In the genomic region with DNA sequence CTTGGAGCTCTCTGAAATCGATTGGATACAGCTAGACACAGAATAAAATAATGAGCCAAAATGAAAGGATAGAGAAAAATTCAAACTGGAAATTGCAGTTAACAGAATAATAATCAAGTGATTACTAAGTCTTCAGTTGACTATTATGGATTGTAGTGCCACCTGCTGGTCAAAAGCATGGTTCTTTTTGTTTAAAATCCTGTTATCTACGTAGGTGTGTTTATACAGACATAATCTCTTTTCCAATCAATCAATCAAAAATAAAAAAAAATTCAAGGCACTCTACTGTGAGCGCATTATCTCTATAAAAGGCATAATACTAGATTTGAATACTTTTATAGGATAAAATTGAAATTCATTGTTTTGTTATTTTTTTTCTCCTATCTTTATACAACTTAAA, we compare ENCODE assay signal across 10 mouse cellular contexts. TPM values are rescaled to one million over a fixed set of nuclear protein-coding genes. Genes with fewer than 3 reads are reported as not detected.
DNase-seq lines count a peak whose midpoint lies in the region; ATAC-seq lines count a peak whose summit lies in the region.
"Had no signal": no experiment of that assay in that cellular context is flagged by ENCODE, and none has a peak within 500 bp of the region (broad histone marks: within the 10 kb centered on the region; RNA-seq: fewer than 3 reads in every experiment).

No protein-coding gene starts in this region.

- intact Hi-C loops in gastrocnemius, postnatal 14 days (cut with DNase I; ENCODE audit: low total_unique reads) = no loop called here

- ATAC-seq in limb, embryonic 11.5 days (ENCODE audit: insufficient number of reproducible peaks, low FRiP score, low TSS enrichment, low read depth) = no peak
- ATAC-seq in neural tube, embryonic 12.5 days (ENCODE audit: low FRiP score, low read depth) = peak; percentile 41

- no peaks in the 10 kb centered on the region for H3K36me3 ChIP-seq in limb, embryonic 11.5 days (ENCODE audit: control insufficient read depth, insufficient read depth, low read length)
- no peaks in the 10 kb centered on the region for H3K36me3 ChIP-seq in limb, embryonic 10.5 days
- no peaks in the 10 kb centered on the region for H3K36me3 ChIP-seq in neural tube, embryonic 12.5 days

- 31% methylated on average over 3 of the region's 3 CpGs for WGBS in limb, embryonic 11.5 days
- WGBS in limb, embryonic 10.5 days = 30% methylated on average over 3 of the region's 3 CpGs
- 28% methylated on average over 3 of the region's 3 CpGs for WGBS in neural tube, embryonic 12.5 days

- no peak overlapping the region for H3K27ac ChIP-seq in limb, embryonic 11.5 days (replicated peaks; ENCODE audit: low read depth, low read length)
- no peak overlapping the region for H3K27ac ChIP-seq in limb, embryonic 10.5 days
- H3K27ac ChIP-seq in neural tube, embryonic 12.5 days = no peak overlapping the region
- H3K27ac ChIP-seq: macrophage had no signal

- no peak overlapping the region for H3K9ac ChIP-seq in limb, embryonic 11.5 days (ENCODE audit: low read length)
- H3K9ac ChIP-seq in neural tube, embryonic 12.5 days = no peak overlapping the region

- no peaks in the 10 kb centered on the region for H3K9me3 ChIP-seq in limb, embryonic 11.5 days (ENCODE audit: control insufficient read depth, low read length)
- no peaks in the 10 kb centered on the region for H3K9me3 ChIP-seq in limb, embryonic 10.5 days (replicated peaks)
- H3K9me3 ChIP-seq in neural tube, embryonic 12.5 days = no peaks in the 10 kb centered on the region

- no peak overlapping the region for H3K4me2 ChIP-seq in limb, embryonic 11.5 days (ENCODE audit: low read depth, severe bottlenecking)
- no peak overlapping the region for H3K4me2 ChIP-seq in neural tube, embryonic 12.5 days (replicated peaks)

- no peak overlapping the region for H3K4me3 ChIP-seq in limb, embryonic 11.5 days (ENCODE audit: low read depth, low read length)
- H3K4me3 ChIP-seq in limb, embryonic 10.5 days = no peak overlapping the region
- no peak overlapping the region for H3K4me3 ChIP-seq in neural tube, embryonic 12.5 days

- H3K27me3 ChIP-seq in limb, embryonic 11.5 days (ENCODE audit: control insufficient read depth, insufficient read depth, low read length) = no peaks in the 10 kb centered on the region
- H3K27me3 ChIP-seq in limb, embryonic 10.5 days (ENCODE audit: low read depth, poor library complexity, severe bottlenecking) = no peaks in the 10 kb centered on the region
- no peaks in the 10 kb centered on the region for H3K27me3 ChIP-seq in neural tube, embryonic 12.5 days (replicated peaks)

- peak; percentile 1 for DNase-seq in adrenal gland, adult 2 months
- no peak for DNase-seq in adrenal gland, postnatal 25 days
- DNase-seq in limb, embryonic 11.5 days (ENCODE audit: low spot score) = peak; percentile 41
- no peak for DNase-seq in limb, embryonic 10.5 days (ENCODE audit: low spot score)
- DNase-seq in cerebellum, postnatal 10 days = peak; percentile 73 to 81
- DNase-seq in layer of hippocampus, adult 18-20 months (ENCODE audit: low spot score in 2 of 2) = peak; percentile 9 to 75
- DNase-seq in gastrocnemius, postnatal 14 days = no peak

- H3K4me1 ChIP-seq in limb, embryonic 11.5 days (ENCODE audit: control insufficient read depth, insufficient read depth, low read length) = no peaks in the 10 kb centered on the region
- no peaks in the 10 kb centered on the region for H3K4me1 ChIP-seq in limb, embryonic 10.5 days
- no peaks in the 10 kb centered on the region for H3K4me1 ChIP-seq in neural tube, embryonic 12.5 days

RNA-seq across cellular contexts. Expression of a gene that starts 33.5 kb away (rescaled TPM):
- total RNA-seq in adrenal gland, adult 2 months (2021) = under 1 TPM in 1 of 2 experiments, not detected in 1; 0.38 TPM
- 1.4 TPM in 2 replicates for polyA plus RNA-seq in adrenal gland, adult 2 months (2012; rRNA removed)
- 0.58 TPM in 1 of 2 replicates, not detected in the other for total RNA-seq in adrenal gland, postnatal 25 days (2021)
- 13.9 and 15.1 TPM in 2 replicates for polyA plus RNA-seq in limb, embryonic 11.5 days (2014; fragmentation: Nextera tagmentation; extraction: Ambion mirVana)
- polyA plus RNA-seq in limb, embryonic 10.5 days (2016; fragmentation: Nextera tagmentation; extraction: Ambion mirVana) = 3.7 and 12.4 TPM in 2 replicates
- total RNA-seq in layer of hippocampus, adult 18-20 months (2021) = 10 to 100 TPM; 50.7 to 64.0 TPM
- polyA plus RNA-seq in neural tube, embryonic 12.5 days (2016; fragmentation: Nextera tagmentation; extraction: Ambion mirVana) = 126 and 134 TPM in 2 replicates
- 1 to 10 TPM in 1 of 2 experiments, under 1 TPM in 1; 0.35 to 1.1 TPM for total RNA-seq in gastrocnemius, postnatal 14 days (2021)
- polyA plus RNA-seq: C2C12, macrophage had no signal

Comparison
In these comparisons a context has a peak if more than half of its experiments do, and no peak if none do; other contexts are left out.
1. DNase-seq: peak in adrenal gland, adult 2 months (single experiment), limb, embryonic 11.5 days (single experiment), cerebellum, postnatal 10 days (2 of 2) and layer of hippocampus, adult 18-20 months (2 of 2); none in adrenal gland, postnatal 25 days (single experiment), limb, embryonic 10.5 days (single experiment) and gastrocnemius, postnatal 14 days (single experiment).
2. RNA of a gene that starts 33.5 kb away (total RNA-seq): 50.7 to 64.0 TPM in layer of hippocampus, adult 18-20 months; 0.35 to 1.1 TPM in gastrocnemius, postnatal 14 days, 0.58 TPM in adrenal gland, postnatal 25 days and 0.38 TPM in adrenal gland, adult 2 months; every median in the first group is over 10 times any median in the second.